ENCODE assay signal across 15 mouse cellular contexts in the genomic region with DNA sequence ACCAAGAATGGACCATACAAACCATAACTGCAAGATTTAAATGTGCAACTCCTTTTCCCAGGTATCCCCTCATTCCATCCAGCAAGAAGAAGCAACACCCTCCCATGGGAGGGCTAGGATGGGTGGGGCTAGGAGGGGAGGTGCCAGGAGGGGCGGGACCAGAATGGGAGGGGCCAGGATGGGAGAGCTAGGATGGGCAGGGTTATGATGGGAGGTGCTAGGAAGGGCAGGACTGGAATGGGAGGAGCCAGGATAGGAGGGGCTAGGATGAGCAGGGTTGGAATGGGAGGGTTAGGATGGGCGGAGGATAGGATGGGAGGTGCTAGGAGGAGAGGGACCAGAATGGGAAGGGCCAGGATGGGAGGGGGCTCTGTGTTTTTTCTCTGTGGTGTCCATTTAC.
"Had no signal": no experiment of that assay in that cellular context is flagged by ENCODE, and none has a peak within 500 bp of the region (broad histone marks: within the 10 kb centered on the region; RNA-seq: fewer than 3 reads in every experiment).

No protein-coding gene starts in this region.

- H3K4me1 ChIP-seq: intestine, embryonic 15.5 days; stomach, embryonic 15.5 days had no signal

- H3K4me2 ChIP-seq: intestine, embryonic 15.5 days; limb, embryonic 13.5 days; lung, embryonic 14.5 days; midbrain, embryonic 13.5 days; stomach, embryonic 15.5 days had no signal

- H3K4me3 ChIP-seq: intestine, embryonic 15.5 days; limb, embryonic 13.5 days; midbrain, embryonic 13.5 days; myocyte; stomach, embryonic 15.5 days had no signal

- H3K9me3 ChIP-seq: intestine, embryonic 15.5 days; limb, embryonic 13.5 days; midbrain, embryonic 13.5 days; stomach, embryonic 15.5 days had no signal

- ATAC-seq: intestine, embryonic 15.5 days; midbrain, embryonic 13.5 days had no signal

- H3K9ac ChIP-seq: intestine, embryonic 15.5 days; limb, embryonic 13.5 days; liver, embryonic 14.5 days; lung, embryonic 14.5 days; midbrain, embryonic 13.5 days; stomach, embryonic 15.5 days had no signal

- H3K36me3 ChIP-seq: intestine, embryonic 15.5 days; limb, embryonic 13.5 days; midbrain, embryonic 13.5 days; stomach, embryonic 15.5 days had no signal

- H3K27ac ChIP-seq: intestine, embryonic 15.5 days; limb, embryonic 13.5 days; liver, embryonic 14.5 days; midbrain, embryonic 13.5 days; stomach, embryonic 15.5 days had no signal

- DNase-seq: kidney, adult 18-20 months; kidney, postnatal 14 days; left cerebral cortex, postnatal 4 days; lung, embryonic 14.5 days; lung, postnatal 10 days; lung, postnatal 4 days; retina, postnatal 1 day; thymus, adult 2 months; thymus, postnatal 25 days had no signal

- H3K27me3 ChIP-seq: intestine, embryonic 15.5 days; limb, embryonic 13.5 days; midbrain, embryonic 13.5 days; stomach, embryonic 15.5 days had no signal
